Mouse (Mus musculus) lung, postnatal 0 days (tissue): Measurements from ENCODE around the gene Zfyve26.

Experiments
- CTCF ChIP-seq: IDR thresholded peaks from 2 replicates; pipeline ENCODE4 v1.5.1; 2016; ENCODE audit warnings: antibody characterized with exemption, mild to moderate bottlenecking
- EP300 ChIP-seq: IDR thresholded peaks from 2 replicates; pipeline ENCODE4 v1.6.1; 2016; ENCODE audit warnings: antibody characterized with exemption, mild to moderate bottlenecking, control low read depth

DNA sequence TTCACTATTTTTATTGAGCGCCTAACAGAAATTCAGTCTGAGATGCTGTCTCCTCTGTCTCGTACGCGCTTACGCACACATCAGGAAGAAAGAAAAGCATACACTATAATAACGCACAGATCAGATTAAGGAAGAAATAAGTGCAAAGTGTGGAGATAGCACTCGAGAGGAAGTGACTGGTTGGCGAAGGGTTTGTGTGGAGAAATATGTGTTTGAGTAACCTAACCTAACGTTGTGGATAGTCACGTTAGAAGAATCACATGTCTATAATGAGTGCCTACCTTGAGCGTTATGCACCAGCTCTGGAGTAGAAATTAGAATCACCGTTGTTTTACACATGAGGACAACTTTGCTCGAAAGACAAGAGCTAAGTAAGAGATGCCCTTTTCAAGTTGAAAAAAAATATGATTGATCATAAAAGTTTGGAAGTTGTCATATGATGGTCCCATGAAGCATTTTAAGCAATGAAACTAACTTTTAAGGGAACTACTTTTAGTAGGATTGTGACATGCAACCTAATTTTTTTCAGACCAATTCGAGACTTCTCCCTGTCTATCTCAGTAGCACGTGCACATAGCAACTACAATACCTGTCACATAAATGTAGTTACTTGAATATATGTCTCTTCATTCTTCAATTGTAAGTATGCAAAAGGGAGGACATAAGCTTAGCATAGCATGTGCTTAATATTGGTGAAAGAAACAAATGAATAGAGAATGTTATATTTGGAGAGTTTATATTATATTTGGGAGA lies 2.0 kb upstream of the Zfyve26 start:
- no peak for TF ChIP-seq CTCF
- TF ChIP-seq EP300: no peak
